Mouse (Mus musculus): ENCODE data around the gene C77080.
"Not testable (repeated sequence)": the region's sequence is repeated elsewhere in the genome, so short reads cannot be mapped to it uniquely, and the experiment has no call there.

Gene C77080

GRCm38 (mm10) chr4:129218569-129219175 is 42.5 kb downstream of the C77080 start:
- in situ Hi-C loops (cut with MboI): no loop called here

- in situ Hi-C loops (cut with MboI): not testable (repeated sequence)
Observed at GRCm38 (mm10) chr4:129212486-129212885, 48.7 kb downstream of the C77080 start.

- in situ Hi-C loops (cut with MboI): no loop called here
Observed at GRCm38 (mm10) chr4:129211461-129211860, 49.7 kb downstream of the C77080 start.

- in situ Hi-C loops (cut with MboI): no loop called here
Observed at GRCm38 (mm10) chr4:129209504-129209903, 51.7 kb downstream of the C77080 start.

- in situ Hi-C loops (cut with MboI): no loop called here
Observed at GRCm38 (mm10) chr4:129206792-129207191, 54.4 kb downstream of the C77080 start.

- in situ Hi-C loops (cut with MboI): no loop called here
Observed at GRCm38 (mm10) chr4:129204655-129205054, 56.5 kb downstream of the C77080 start.

- in situ Hi-C loops (cut with MboI): no loop called here
Observed at GRCm38 (mm10) chr4:129197514-129197913, 63.7 kb downstream of the C77080 start.

- in situ Hi-C loops (cut with MboI): no loop called here
Observed at GRCm38 (mm10) chr4:129194280-129194679, 66.9 kb downstream of the C77080 start.

GRCm38 (mm10) chr4:129191691-129192090 is 69.5 kb downstream of the C77080 start:
- in situ Hi-C loops (cut with MboI): no loop called here

- in situ Hi-C loops (cut with MboI): no loop called here
Observed at GRCm38 (mm10) chr4:129190538-129190937, 70.7 kb downstream of the C77080 start.

GRCm38 (mm10) chr4:129189542-129190519 is 71.4 kb downstream of the C77080 start, which contains the start of the genes S100pbp and Yars:
S100pbp (minus strand) TSS chr4:129189727.
Yars (plus strand) TSS chr4:129189760.
- in situ Hi-C loops (cut with MboI): no loop called here

- in situ Hi-C loops (cut with MboI): no loop called here
Observed at GRCm38 (mm10) chr4:129188803-129189541, 72.2 kb downstream of the C77080 start.

GRCm38 (mm10) chr4:129188041-129188659 is 73.1 kb downstream of the C77080 start:
- in situ Hi-C loops (cut with MboI): no loop called here

GRCm38 (mm10) chr4:129179560-129179959 is 81.6 kb downstream of the C77080 start:
- in situ Hi-C loops (cut with MboI): no loop called here

GRCm38 (mm10) chr4:129172529-129172928 is 88.7 kb downstream of the C77080 start:
- in situ Hi-C loops (cut with MboI): no loop called here
